Mouse (Mus musculus) gastrocnemius, postnatal 25 days (tissue): ENCODE data around the gene Zcchc24. TPM values are rescaled to one million over a fixed set of nuclear protein-coding genes. Genes with fewer than 3 reads are reported as not detected.
A peak's percentile ranks its signal among the peaks of the same experiment; 100 is the strongest.

Source experiments
- DNase-seq: peaks from one replicate; pipeline ENCODE4 v3.0.0; 2022
- total RNA-seq, 2 experiments: library from RNA; stranded (reverse); gene quantifications; 1 replicate in 1 of 2; 2 replicates in 1 of 2; pipeline ENCODE4 v1.2.3; 2021

Zcchc24 gene
- total RNA-seq, 2 experiments from 2014 or later: 41.5 to 45.0 TPM

- DNase-seq: no peak
Observed at GRCm38 (mm10) chr14:25720962-25721707, 47.7 kb downstream of the Zcchc24 start.

- peak; percentile 65 for DNase-seq
Observed at GRCm38 (mm10) chr14:25719371-25719770, 49.5 kb downstream of the Zcchc24 start.

- DNase-seq: peak; percentile 73
Observed at GRCm38 (mm10) chr14:25718471-25718870, 50.4 kb downstream of the Zcchc24 start.

- DNase-seq: no peak
Observed at GRCm38 (mm10) chr14:25717718-25718117, 51.1 kb downstream of the Zcchc24 start.

GRCm38 (mm10) chr14:25716528-25716927 is 52.3 kb downstream of the Zcchc24 start:
- no peak for DNase-seq

- no peak for DNase-seq
Observed at GRCm38 (mm10) chr14:25713443-25713842, 55.4 kb downstream of the Zcchc24 start.

GRCm38 (mm10) chr14:25711602-25712001 is 57.2 kb downstream of the Zcchc24 start:
- no peak for DNase-seq

GRCm38 (mm10) chr14:25711177-25711576 is 57.7 kb downstream of the Zcchc24 start:
- DNase-seq: no peak

- no peak for DNase-seq
Observed at GRCm38 (mm10) chr14:25710681-25711080, 58.2 kb downstream of the Zcchc24 start.

- DNase-seq: peak; percentile 53
Observed at GRCm38 (mm10) chr14:25710073-25710472, 58.8 kb downstream of the Zcchc24 start.

- DNase-seq: peak; percentile 81
Observed at GRCm38 (mm10) chr14:25708917-25709316, 59.9 kb downstream of the Zcchc24 start.

- peak; percentile 82 for DNase-seq
Observed at GRCm38 (mm10) chr14:25708451-25708850, 60.4 kb downstream of the Zcchc24 start.

- peak; percentile 60 for DNase-seq
Observed at GRCm38 (mm10) chr14:25707691-25708181, 61.1 kb downstream of the Zcchc24 start.

- DNase-seq: no peak
Observed at GRCm38 (mm10) chr14:25701986-25702385, 66.9 kb downstream of the Zcchc24 start.

- DNase-seq: no peak
Observed at GRCm38 (mm10) chr14:25696356-25696755, 72.5 kb downstream of the Zcchc24 start.

- no peak for DNase-seq
Observed at GRCm38 (mm10) chr14:25695059-25695458, 73.8 kb downstream of the Zcchc24 start.

GRCm38 (mm10) chr14:25694569-25694897 is 74.3 kb downstream of the Zcchc24 start:
- DNase-seq: no peak

GRCm38 (mm10) chr14:25693888-25694568 is 74.8 kb downstream of the Zcchc24 start, which contains the start of gene Ppif:
Ppif (plus strand) TSS chr14:25694154.
- peak; percentile 92 for DNase-seq

- DNase-seq: no peak
Observed at GRCm38 (mm10) chr14:25693271-25693887, 75.5 kb downstream of the Zcchc24 start.

GRCm38 (mm10) chr14:25686983-25687901 is 81.6 kb downstream of the Zcchc24 start:
- DNase-seq: no peak

GRCm38 (mm10) chr14:25686216-25686945 is 82.5 kb downstream of the Zcchc24 start:
- DNase-seq: no peak
